Mouse (Mus musculus): ENCODE measurements around the gene Fez1. TPM values are rescaled to one million over a fixed set of nuclear protein-coding genes. Genes with fewer than 3 reads are reported as not detected.

Fez1 gene
- polyA plus RNA-seq, 1 experiment: 0.30 TPM

- no peak overlapping the region for H3K27ac ChIP-seq (ENCODE audit: insufficient read depth, low read depth, low read length)
- WGBS: 62% methylated on average over 2 of the region's 2 CpGs
- H3K4me3 ChIP-seq (ENCODE audit: low read depth, low read length): no peak overlapping the region
- no peaks in the 10 kb centered on the region for H3K36me3 ChIP-seq (ENCODE audit: control insufficient read depth, insufficient read depth, low read length)
- H3K27me3 ChIP-seq (ENCODE audit: control insufficient read depth, insufficient read depth, low read length): no peaks in the 10 kb centered on the region
- H3K4me1 ChIP-seq (ENCODE audit: control insufficient read depth, insufficient read depth, insufficient read length, low read length): peaks cover 2% of the 10 kb centered on the region; the same call in 1 of the 2 replicates
- no peak for TF ChIP-seq CTCF (IDR thresholded peaks at IDR 0.05; ENCODE audit: extremely low read depth, insufficient read length, insufficient replicate concordance, low read depth, low read length)
- no peak for TF ChIP-seq POLR2A (IDR thresholded peaks at IDR 0.05; ENCODE audit: low read depth, low read length)
These were observed 19.7 kb upstream of the Fez1 start for GRCm38 (mm10) chr9:36801961-36802360.

- Histone ChIP-seq H3K4me1 (ENCODE audit: control insufficient read depth, insufficient read depth, insufficient read length, low read length) (peaks cover 2% of the 10 kb centered on the region; the same call in 1 of the 2 replicates), H3K27me3 (ENCODE audit: control insufficient read depth, insufficient read depth, low read length) (no peaks in the 10 kb centered on the region), H3K27ac (ENCODE audit: insufficient read depth, low read depth, low read length) (no peak overlapping the region), H3K4me3 (ENCODE audit: low read depth, low read length) (no peak overlapping the region), H3K36me3 (ENCODE audit: control insufficient read depth, insufficient read depth, low read length) (no peaks in the 10 kb centered on the region)
- TF ChIP-seq CTCF (IDR thresholded peaks at IDR 0.05; ENCODE audit: extremely low read depth, insufficient read length, insufficient replicate concordance, low read depth, low read length) (no peak), POLR2A (IDR thresholded peaks at IDR 0.05; ENCODE audit: low read depth, low read length) (no peak)
- WGBS: 89% methylated on average over 3 of the region's 3 CpGs
These were observed 18.7 kb upstream of the Fez1 start for GRCm38 (mm10) chr9:36802951-36803350.

GRCm38 (mm10) chr9:36803386-36803785 is 18.3 kb upstream of the Fez1 start:
- peaks cover 2% of the 10 kb centered on the region; the same call in 1 of the 2 replicates for H3K4me1 ChIP-seq (ENCODE audit: control insufficient read depth, insufficient read depth, insufficient read length, low read length)
- no peak overlapping the region for H3K27ac ChIP-seq (ENCODE audit: insufficient read depth, low read depth, low read length)
- H3K36me3 ChIP-seq (ENCODE audit: control insufficient read depth, insufficient read depth, low read length): no peaks in the 10 kb centered on the region
- no peak overlapping the region for H3K4me3 ChIP-seq (ENCODE audit: low read depth, low read length)
- TF ChIP-seq CTCF (IDR thresholded peaks at IDR 0.05; ENCODE audit: extremely low read depth, insufficient read length, insufficient replicate concordance, low read depth, low read length): no peak
- no peak for TF ChIP-seq POLR2A (IDR thresholded peaks at IDR 0.05; ENCODE audit: low read depth, low read length)
- H3K27me3 ChIP-seq (ENCODE audit: control insufficient read depth, insufficient read depth, low read length): no peaks in the 10 kb centered on the region
- WGBS: 83% methylated on average over 6 of the region's 6 CpGs

GRCm38 (mm10) chr9:36803926-36804325 is 17.7 kb upstream of the Fez1 start:
- WGBS: 78% methylated on average over 3 of the region's 3 CpGs

GRCm38 (mm10) chr9:36805256-36805975 is 16.2 kb upstream of the Fez1 start:
- H3K36me3 ChIP-seq (ENCODE audit: control insufficient read depth, insufficient read depth, low read length): no peaks in the 10 kb centered on the region
- no peak overlapping the region for H3K4me3 ChIP-seq (ENCODE audit: low read depth, low read length)
- H3K27me3 ChIP-seq (ENCODE audit: control insufficient read depth, insufficient read depth, low read length): no peaks in the 10 kb centered on the region; the same call in 1 of the 2 replicates
- H3K4me1 ChIP-seq (ENCODE audit: control insufficient read depth, insufficient read depth, insufficient read length, low read length): peaks cover 5% of the 10 kb centered on the region; the same call in 1 of the 2 replicates
- 88% methylated on average over 3 of the region's 3 CpGs for WGBS
- no peak overlapping the region for H3K27ac ChIP-seq (ENCODE audit: insufficient read depth, low read depth, low read length)
- no peak for TF ChIP-seq POLR2A (IDR thresholded peaks at IDR 0.05; ENCODE audit: low read depth, low read length)

More at GRCm38 (mm10) chr9:36803926-36804325, 17.7 kb upstream of the Fez1 start:
- Histone ChIP-seq H3K4me3 (ENCODE audit: low read depth, low read length) (no peak overlapping the region), H3K27me3 (ENCODE audit: control insufficient read depth, insufficient read depth, low read length) (no peaks in the 10 kb centered on the region), H3K36me3 (ENCODE audit: control insufficient read depth, insufficient read depth, low read length) (no peaks in the 10 kb centered on the region), H3K27ac (ENCODE audit: insufficient read depth, low read depth, low read length) (no peak overlapping the region), H3K4me1 (ENCODE audit: control insufficient read depth, insufficient read depth, insufficient read length, low read length) (peaks cover 5% of the 10 kb centered on the region; the same call in 1 of the 2 replicates)
- TF ChIP-seq CTCF (IDR thresholded peaks at IDR 0.05; ENCODE audit: extremely low read depth, insufficient read length, insufficient replicate concordance, low read depth, low read length) (no peak), POLR2A (IDR thresholded peaks at IDR 0.05; ENCODE audit: low read depth, low read length) (no peak)

- H3K4me3 ChIP-seq (ENCODE audit: low read depth, low read length): no peak overlapping the region
- WGBS: 22% methylated on average over 5 of the region's 5 CpGs
- no peak for TF ChIP-seq CTCF (IDR thresholded peaks at IDR 0.05; ENCODE audit: extremely low read depth, insufficient read length, insufficient replicate concordance, low read depth, low read length)
- no peak for TF ChIP-seq POLR2A (IDR thresholded peaks at IDR 0.05; ENCODE audit: low read depth, low read length)
- H3K36me3 ChIP-seq (ENCODE audit: control insufficient read depth, insufficient read depth, low read length): no peaks in the 10 kb centered on the region
- H3K27me3 ChIP-seq (ENCODE audit: control insufficient read depth, insufficient read depth, low read length): no peaks in the 10 kb centered on the region; the same call in 1 of the 2 replicates
- H3K4me1 ChIP-seq (ENCODE audit: control insufficient read depth, insufficient read depth, insufficient read length, low read length): peaks cover 5% of the 10 kb centered on the region; the same call in 1 of the 2 replicates
- H3K27ac ChIP-seq (ENCODE audit: insufficient read depth, low read depth, low read length): no peak overlapping the region
These were observed 13.4 kb upstream of the Fez1 start for GRCm38 (mm10) chr9:36808126-36808785.

GRCm38 (mm10) chr9:36814486-36814885 is 7.2 kb upstream of the Fez1 start:
- no peaks in the 10 kb centered on the region; the same call in 1 of the 2 replicates for H3K27me3 ChIP-seq (ENCODE audit: control insufficient read depth, insufficient read depth, low read length)
- no peak overlapping the region for H3K27ac ChIP-seq (ENCODE audit: insufficient read depth, low read depth, low read length)
- 38% methylated on average over 3 of the region's 3 CpGs for WGBS
- H3K36me3 ChIP-seq (ENCODE audit: control insufficient read depth, insufficient read depth, low read length): no peaks in the 10 kb centered on the region
- H3K4me3 ChIP-seq (ENCODE audit: low read depth, low read length): no peak overlapping the region
- H3K4me1 ChIP-seq (ENCODE audit: control insufficient read depth, insufficient read depth, insufficient read length, low read length): no peaks in the 10 kb centered on the region
- TF ChIP-seq POLR2A (IDR thresholded peaks at IDR 0.05; ENCODE audit: low read depth, low read length) (no peak), CTCF (IDR thresholded peaks at IDR 0.05; ENCODE audit: extremely low read depth, insufficient read length, insufficient replicate concordance, low read depth, low read length) (no peak)

Measured in small intestine, adult 2 months (tissue).